Mouse (Mus musculus): ENCODE data around the gene Bak1.

DNA sequence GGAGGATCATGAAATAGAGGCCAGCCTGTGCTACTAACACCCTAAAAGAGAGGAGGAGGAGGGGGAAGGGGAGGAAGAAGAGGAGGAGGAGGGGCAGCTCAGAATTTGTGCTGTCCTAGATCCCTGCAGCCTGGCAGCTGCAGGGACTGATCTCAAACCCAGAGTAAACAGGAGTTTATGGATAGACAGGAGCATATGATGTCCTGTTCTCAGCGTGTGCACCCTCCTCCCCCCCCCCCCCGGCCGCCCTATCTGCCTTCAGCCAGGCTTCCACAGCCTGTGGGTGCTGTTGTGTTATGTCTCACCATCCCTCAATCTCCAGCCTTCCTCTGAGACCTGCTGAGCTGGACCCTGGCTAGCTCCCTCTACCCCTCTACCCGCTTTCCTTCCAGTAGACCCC is at the start of gene Bak1:
- TF ChIP-seq GATA1 (IDR thresholded peaks at IDR 0.05; ENCODE audit: low read length) (no peak), TAL1 (IDR thresholded peaks at IDR 0.05; ENCODE audit: low read length) (no peak)
